Mouse (Mus musculus) midbrain, embryonic 13.5 days (tissue): ENCODE measurements around the gene Tk1. TPM values are rescaled to one million over a fixed set of nuclear protein-coding genes. Genes with fewer than 3 reads are reported as not detected.
"Not testable (repeated sequence)": the region's sequence is repeated elsewhere in the genome, so short reads cannot be mapped to it uniquely, and the experiment has no call there.

ENCODE experiments used
- ATAC-seq: fragments of 200-750 bp; cut with Nextera tagmentation; 2 replicates; pipeline ENCODE4 v1.8.0; 2017; ENCODE audit warnings: mild to moderate bottlenecking, moderate TSS enrichment, moderate library complexity
- H3K27ac ChIP-seq: fragments of 300-500 bp; sonication (generic); 2 replicates; pipeline ENCODE4 v1.5.1; 2015; ENCODE audit warnings: inconsistent platforms, mild to moderate bottlenecking, moderate library complexity
- H3K27me3 ChIP-seq: fragments of 300-500 bp; sonication (generic); 2 replicates; pipeline ENCODE4 v1.6.1; 2015; ENCODE audit warnings: mild to moderate bottlenecking, inconsistent platforms
- H3K36me3 ChIP-seq: fragments of 300-500 bp; sonication (generic); 2 replicates; pipeline ENCODE4 v1.6.1; 2015; ENCODE audit warnings: mild to moderate bottlenecking, inconsistent platforms
- H3K4me1 ChIP-seq: fragments of 300-500 bp; sonication (generic); replicated peaks from 2 replicates; pipeline ENCODE4 v1.6.1; 2015; ENCODE audit warnings: inconsistent platforms
- H3K4me2 ChIP-seq: fragments of 300-500 bp; sonication (generic); replicated peaks from 2 replicates; pipeline ENCODE4 v1.6.1; 2015; ENCODE audit warnings: moderate library complexity, mild to moderate bottlenecking, inconsistent platforms
- H3K4me3 ChIP-seq: fragments of 300-500 bp; sonication (generic); replicated peaks from 2 replicates; pipeline ENCODE4 v1.5.1; 2015; ENCODE audit warnings: mild to moderate bottlenecking, inconsistent platforms
- H3K9ac ChIP-seq: fragments of 300-500 bp; sonication (generic); replicated peaks from 2 replicates; pipeline ENCODE4 v1.6.1; 2015; ENCODE audit warnings: mild to moderate bottlenecking, inconsistent platforms
- H3K9me3 ChIP-seq: fragments of 300-500 bp; sonication (generic); 2 replicates; pipeline ENCODE4 v1.6.1; 2016; ENCODE audit warnings: mild to moderate bottlenecking, inconsistent platforms
- WGBS: fragments of 180-500 bp; shearing (Covaris S2); methylation state at CpG from one replicate; pipeline ENCODE4 v1.1.7; 2015; 5-methylcytosine and 5-hydroxymethylcytosine counted together
- polyA plus RNA-seq: library from polyadenylated mRNA; unstranded; fragments of >200 nt; fragmentation: Nextera tagmentation; extraction: Ambion mirVana; gene quantifications from 2 replicates; pipeline ENCODE4 v1.2.1, GENCODE M21; 2015

Gene Tk1
- polyA plus RNA-seq, 1 experiment from 2014 or later: 36.2 TPM

GRCm38 (mm10) chr11:117797511-117798159 is 28.3 kb downstream of the Tk1 start, which contains the start of gene 6030468B19Rik:
TSS of gene 6030468B19Rik (plus strand) at chr11:117797660.
- Histone ChIP-seq H3K4me1 (peaks cover under 1% of the 10 kb centered on the region; the same call in 1 of the 2 replicates), H3K36me3 (no peaks in the 10 kb centered on the region), H3K9me3 (no peaks in the 10 kb centered on the region), H3K4me2 (no peak within 1 kb of the TSS), H3K9ac (no peak within 1 kb of the TSS), H3K27ac (no peak within 1 kb of the TSS), H3K4me3 (no peak within 1 kb of the TSS), H3K27me3 (peaks cover 6% of the 10 kb centered on the region; the same call in 1 of the 2 replicates)
- ATAC-seq: no peak
- WGBS: 68% methylated on average over 9 of the region's 9 CpGs

- peaks cover 5% of the 10 kb centered on the region; the same call in 1 of the 2 replicates for H3K4me1 ChIP-seq
- ATAC-seq: no peak
- H3K27me3 ChIP-seq: peaks cover 13% of the 10 kb centered on the region
Observed at GRCm38 (mm10) chr11:117796954-117797353, 28.9 kb downstream of the Tk1 start.

GRCm38 (mm10) chr11:117794035-117794551 is 31.8 kb downstream of the Tk1 start:
- H3K4me1 ChIP-seq: peaks cover 5% of the 10 kb centered on the region; the same call in 1 of the 2 replicates
- no peak overlapping the region for H3K9ac ChIP-seq
- no peak for ATAC-seq
- no peaks in the 10 kb centered on the region for H3K36me3 ChIP-seq
- H3K4me3 ChIP-seq: no peak overlapping the region
- peaks cover 35% of the 10 kb centered on the region for H3K27me3 ChIP-seq
- H3K9me3 ChIP-seq: no peaks in the 10 kb centered on the region
- no peak overlapping the region for H3K27ac ChIP-seq
- WGBS: 58% methylated on average over 4 of the region's 4 CpGs
- no peak overlapping the region for H3K4me2 ChIP-seq

More at GRCm38 (mm10) chr11:117796954-117797353, 28.9 kb downstream of the Tk1 start:
- WGBS: 51% methylated on average over 5 of the region's 5 CpGs
- no peak overlapping the region for H3K4me3 ChIP-seq
- no peaks in the 10 kb centered on the region for H3K36me3 ChIP-seq
- no peak overlapping the region for H3K4me2 ChIP-seq
- no peak overlapping the region for H3K9ac ChIP-seq
- no peaks in the 10 kb centered on the region for H3K9me3 ChIP-seq
- H3K27ac ChIP-seq: no peak overlapping the region

DNA sequence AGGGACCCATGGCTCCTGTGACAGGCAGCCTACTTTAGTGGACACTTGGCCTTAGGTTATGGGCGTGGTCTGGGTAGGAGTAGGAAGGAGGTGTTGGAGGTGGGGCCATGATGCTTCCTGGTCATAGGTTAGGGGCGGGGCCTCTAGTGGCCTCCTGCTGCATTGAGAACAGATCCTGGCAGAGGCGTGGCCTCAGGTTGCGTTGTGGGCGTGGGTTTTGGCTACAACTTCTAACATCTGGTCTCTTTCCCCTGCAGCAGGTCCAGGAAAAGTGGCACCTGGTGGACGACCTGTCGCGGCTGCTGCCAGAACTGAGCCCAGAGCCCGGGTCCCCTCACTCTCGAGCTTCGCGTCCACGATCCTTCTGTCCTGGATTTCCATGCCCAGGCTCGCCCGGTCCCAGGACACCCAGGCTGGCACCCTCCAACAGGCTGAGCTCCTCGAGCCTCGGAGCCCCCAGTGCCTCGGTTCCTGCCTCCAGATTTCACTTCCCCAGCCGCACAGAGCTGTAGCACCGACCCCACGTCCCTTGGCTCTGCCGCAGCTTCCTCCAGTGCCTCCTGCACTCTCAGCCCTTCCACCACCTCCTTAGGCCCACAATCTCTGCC is 33.5 kb downstream of the Tk1 start:
- ATAC-seq: no peak
- no peak overlapping the region for H3K4me3 ChIP-seq
- no peak overlapping the region for H3K27ac ChIP-seq
- 11% methylated on average over 22 of the region's 22 CpGs for WGBS
- peaks cover 35% of the 10 kb centered on the region for H3K27me3 ChIP-seq
- H3K9ac ChIP-seq: 0 out of 2 replicates have a peak overlapping the region, but pooled peaks have one; percentile 28
- peaks cover 5% of the 10 kb centered on the region; the same call in 1 of the 2 replicates for H3K4me1 ChIP-seq
- no peaks in the 10 kb centered on the region for H3K36me3 ChIP-seq
- H3K9me3 ChIP-seq: no peaks in the 10 kb centered on the region
- H3K4me2 ChIP-seq: peak overlapping the region; percentile 9; the same call in 1 of the 2 replicates

- H3K4me2 ChIP-seq: no peak overlapping the region
- peaks cover 5% of the 10 kb centered on the region; the same call in 1 of the 2 replicates for H3K4me1 ChIP-seq
- 90% methylated on average over 9 of the region's 9 CpGs for WGBS
- no peaks in the 10 kb centered on the region for H3K9me3 ChIP-seq
- no peak for ATAC-seq
- H3K36me3 ChIP-seq: no peaks in the 10 kb centered on the region
- no peak overlapping the region for H3K27ac ChIP-seq
- no peak overlapping the region for H3K4me3 ChIP-seq
- no peak overlapping the region for H3K9ac ChIP-seq
- H3K27me3 ChIP-seq: peaks cover 35% of the 10 kb centered on the region
Observed at GRCm38 (mm10) chr11:117791441-117791761, 34.5 kb downstream of the Tk1 start.

- Histone ChIP-seq H3K9ac (no peak overlapping the region), H3K27me3 (peaks cover 35% of the 10 kb centered on the region), H3K4me3 (no peak overlapping the region), H3K4me1 (peaks cover 5% of the 10 kb centered on the region; the same call in 1 of the 2 replicates), H3K9me3 (no peaks in the 10 kb centered on the region), H3K36me3 (no peaks in the 10 kb centered on the region), H3K4me2 (no peak overlapping the region), H3K27ac (no peak overlapping the region)
- 32% methylated on average over 23 of the region's 23 CpGs for WGBS
- ATAC-seq: peak; percentile 15; the same call in 1 of the 2 replicates
Observed at GRCm38 (mm10) chr11:117790703-117791440, 35.0 kb downstream of the Tk1 start.

DNA sequence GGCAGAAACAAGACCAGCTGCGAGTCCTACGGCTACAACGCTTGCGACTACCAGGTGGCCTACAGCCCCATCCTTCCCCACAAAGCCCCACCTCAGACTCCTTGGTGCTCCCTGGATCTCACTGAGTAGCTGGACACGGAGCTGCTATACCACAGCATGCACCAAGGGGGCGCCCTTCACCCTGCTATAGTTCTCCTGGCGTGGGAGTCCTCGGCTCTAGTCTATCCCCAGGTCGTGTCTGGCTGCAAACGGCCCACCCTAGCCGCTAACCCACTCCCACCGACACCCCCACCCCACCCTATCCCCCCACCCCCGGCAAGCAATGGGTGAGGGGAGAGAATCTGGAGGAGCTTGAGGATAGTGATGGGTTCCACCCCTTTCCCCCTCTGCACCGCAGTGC is 35.6 kb downstream of the Tk1 start:
- H3K9ac ChIP-seq: no peak overlapping the region
- H3K4me1 ChIP-seq: peaks cover 5% of the 10 kb centered on the region; the same call in 1 of the 2 replicates
- no peak overlapping the region for H3K4me3 ChIP-seq
- H3K27me3 ChIP-seq: peaks cover 35% of the 10 kb centered on the region
- no peaks in the 10 kb centered on the region for H3K36me3 ChIP-seq
- H3K9me3 ChIP-seq: no peaks in the 10 kb centered on the region
- ATAC-seq: peak; percentile 34; the same call in 1 of the 2 replicates
- no peak overlapping the region for H3K27ac ChIP-seq
- no peak overlapping the region for H3K4me2 ChIP-seq
- WGBS: 5% methylated on average over 14 of the region's 14 CpGs

DNA sequence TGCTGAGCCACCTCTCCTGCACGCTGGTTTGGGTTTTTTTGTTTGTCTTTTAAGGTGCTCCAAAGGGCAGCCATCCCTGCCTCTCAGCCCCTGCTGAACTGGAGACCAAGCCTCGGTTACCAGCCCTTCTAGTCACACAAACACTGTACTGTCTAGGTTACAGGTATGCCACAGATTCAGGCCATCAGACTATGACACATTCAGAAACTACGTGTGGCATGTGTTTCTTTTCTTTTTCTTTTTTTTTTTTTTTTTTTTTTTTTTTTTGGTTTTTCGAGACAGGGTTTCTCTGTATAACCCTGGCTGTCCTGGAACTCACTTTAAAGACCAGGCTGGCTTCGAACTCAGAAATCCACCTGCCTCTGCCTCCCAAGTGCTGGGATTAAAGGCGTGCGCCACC is 37.4 kb downstream of the Tk1 start:
- H3K27me3 ChIP-seq: peaks cover 51% of the 10 kb centered on the region

GRCm38 (mm10) chr11:117786294-117786693 is 39.6 kb downstream of the Tk1 start:
- H3K27me3 ChIP-seq: peaks cover 52% of the 10 kb centered on the region
- H3K36me3 ChIP-seq: no peaks in the 10 kb centered on the region
- H3K4me3 ChIP-seq: no peak overlapping the region
- no peak overlapping the region for H3K4me2 ChIP-seq
- H3K4me1 ChIP-seq: peaks cover 14% of the 10 kb centered on the region
- 5% methylated on average over 10 of the region's 10 CpGs for WGBS
- H3K27ac ChIP-seq: no peak overlapping the region
- ATAC-seq: no peak
- no peak overlapping the region; the same call in 1 of the 2 replicates for H3K9ac ChIP-seq
- no peaks in the 10 kb centered on the region for H3K9me3 ChIP-seq

More for the DNA sequence above, 37.4 kb downstream of the Tk1 start:
- not testable (repeated sequence) for H3K4me3 ChIP-seq, H3K4me2 ChIP-seq, H3K4me1 ChIP-seq, H3K9me3 ChIP-seq, ATAC-seq, H3K27ac ChIP-seq, H3K9ac ChIP-seq, H3K36me3 ChIP-seq
- WGBS: 79% methylated on average over 7 of the region's 7 CpGs

- Histone ChIP-seq H3K27me3 (peaks cover 61% of the 10 kb centered on the region), H3K9ac (peak overlapping the region; percentile 58; the same call in 1 of the 2 replicates), H3K4me1 (peaks cover 37% of the 10 kb centered on the region), H3K4me2 (peak overlapping the region; percentile 61), H3K27ac (no peak overlapping the region), H3K36me3 (no peaks in the 10 kb centered on the region), H3K9me3 (no peaks in the 10 kb centered on the region), H3K4me3 (no peak overlapping the region)
- ATAC-seq: no peak
- 38% methylated on average over 10 of the region's 10 CpGs for WGBS
Observed at GRCm38 (mm10) chr11:117783683-117784309, 42.1 kb downstream of the Tk1 start.

- Histone ChIP-seq H3K4me3 (peak overlapping the region; percentile 28), H3K9me3 (no peaks in the 10 kb centered on the region), H3K4me1 (peaks cover 37% of the 10 kb centered on the region), H3K4me2 (peak overlapping the region; percentile 61), H3K9ac (peak overlapping the region; percentile 58; the same call in 1 of the 2 replicates), H3K27me3 (peaks cover 68% of the 10 kb centered on the region), H3K27ac (no peak overlapping the region), H3K36me3 (no peaks in the 10 kb centered on the region)
- 4% methylated on average over 31 of the region's 31 CpGs for WGBS
- ATAC-seq: peak; percentile 51
Observed at GRCm38 (mm10) chr11:117783089-117783488, 42.8 kb downstream of the Tk1 start.
